Mouse (Mus musculus) ES-Bruce4 (cell line): ENCODE results near the gene Rbm47.

Experiments used
- CTCF ChIP-seq: IDR thresholded peaks from one replicate; pipeline ENCODE4 v1.8.1; 2011; ENCODE audit warnings: low read depth, low read length
- EP300 ChIP-seq: IDR thresholded peaks from 2 replicates; pipeline ENCODE4 v1.6.1; 2011; ENCODE audit warnings: low read depth, low read length; ENCODE audit not compliant: insufficient read depth
- POLR2A ChIP-seq: IDR thresholded peaks from one replicate; pipeline ENCODE4 v1.8.1; 2011; ENCODE audit warnings: low read length; ENCODE audit not compliant: insufficient read depth

DNA sequence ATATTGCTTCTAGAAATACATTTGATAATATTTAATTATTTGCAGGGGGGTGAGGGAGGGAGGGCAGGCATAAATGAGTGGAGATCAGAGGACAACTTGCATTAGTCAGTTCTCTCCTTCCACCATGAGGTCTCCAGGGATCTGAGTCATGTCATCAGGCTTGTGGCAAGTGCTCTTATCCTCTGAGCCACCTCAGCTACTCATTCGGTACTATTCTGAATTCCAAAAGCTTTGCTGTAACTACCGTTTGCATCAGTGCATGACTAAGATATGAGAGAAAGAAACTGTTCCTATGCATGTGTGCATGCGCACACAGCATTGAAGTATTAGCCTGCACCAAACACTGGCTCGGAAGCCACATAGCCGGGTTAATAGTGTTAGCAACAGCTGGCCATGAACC is 114.1 kb downstream of the Rbm47 start:
- TF ChIP-seq EP300 (no peak), CTCF (no peak), POLR2A (no peak)
